Mouse (Mus musculus): ENCODE data around the gene Eif3l. TPM values are rescaled to one million over a fixed set of nuclear protein-coding genes. Genes with fewer than 3 reads are reported as not detected.
"Not testable (repeated sequence)": the region's sequence is repeated elsewhere in the genome, so short reads cannot be mapped to it uniquely, and the experiment has no call there.

The Eif3l gene
- 100 to 1,000 TPM; 140 to 156 TPM for total RNA-seq (2021)
- long read RNA-seq, experiment 1, transcript Eif3l-201 (13 exons, 1,942 nt) = major isoform, 164 of 208 reads
- long read RNA-seq, experiment 1, partial matches to known transcripts = 35 of 208 reads
- long read RNA-seq, experiment 1, other reads (novel, unspliced or antisense) = 5 of 208 reads
- long read RNA-seq, experiment 2, transcript Eif3l-201 (13 exons, 1,942 nt) = major isoform, 68 of 75 reads
- long read RNA-seq, experiment 2, partial matches to known transcripts = 2 of 75 reads
- long read RNA-seq, experiment 2, other reads (novel, unspliced or antisense) = 4 of 75 reads

GRCm38 (mm10) chr15:79074913-79075532, at the start of gene Eif3l:
Eif3l (plus strand) TSS chr15:79075179.
- DNase-seq = peak; percentile 95 to 96

GRCm38 (mm10) chr15:79025687-79026308, 49.2 kb upstream of the Eif3l start:
- no peak for DNase-seq

- no peak for DNase-seq
Observed at GRCm38 (mm10) chr15:79026511-79027290, 48.3 kb upstream of the Eif3l start.

GRCm38 (mm10) chr15:79027291-79028205, 47.4 kb upstream of the Eif3l start:
- peak; percentile 44 to 68 for DNase-seq

GRCm38 (mm10) chr15:79028237-79028738, 46.7 kb upstream of the Eif3l start, which contains the start of gene H1f0:
H1f0 (plus strand) TSS chr15:79028450.
- peak; percentile 97 to 98 for DNase-seq

GRCm38 (mm10) chr15:79028823-79029484, 46.0 kb upstream of the Eif3l start:
- no peak for DNase-seq

- no peak for DNase-seq
Observed at GRCm38 (mm10) chr15:79029519-79030241, 45.3 kb upstream of the Eif3l start.

GRCm38 (mm10) chr15:79030551-79031435, 44.2 kb upstream of the Eif3l start:
- DNase-seq = peak; percentile 94 to 95

- DNase-seq = not testable (repeated sequence)
Observed at GRCm38 (mm10) chr15:79031908-79032307, 43.1 kb upstream of the Eif3l start.

- peak; percentile 85 to 92 for DNase-seq
Observed at GRCm38 (mm10) chr15:79037913-79038328, 37.1 kb upstream of the Eif3l start.

GRCm38 (mm10) chr15:79038331-79038730, 36.6 kb upstream of the Eif3l start:
- DNase-seq = no peak

- peak; percentile 90 to 93 for DNase-seq
Observed at GRCm38 (mm10) chr15:79038853-79039252, 36.1 kb upstream of the Eif3l start.

- no peak for DNase-seq
Observed at GRCm38 (mm10) chr15:79040501-79041416, 34.2 kb upstream of the Eif3l start.

GRCm38 (mm10) chr15:79041585-79041984, 33.4 kb upstream of the Eif3l start, which contains the start of gene Galr3:
Galr3 (plus strand) TSS chr15:79041885.
- DNase-seq = no peak

GRCm38 (mm10) chr15:79042721-79043491, 32.1 kb upstream of the Eif3l start:
- peak in 1 of 2 experiments; percentile 32 for DNase-seq

- no peak for DNase-seq
Observed at GRCm38 (mm10) chr15:79044837-79045236, 30.1 kb upstream of the Eif3l start.

- no peak for DNase-seq
Observed at GRCm38 (mm10) chr15:79048186-79048585, 26.8 kb upstream of the Eif3l start.

Measured in adrenal gland, postnatal 36 days (tissue).